15 mouse cellular contexts compared by ENCODE assay signal in genomic region chr4:133380532-133380931, GRCm38 (mm10). TPM values are rescaled to one million over a fixed set of nuclear protein-coding genes. Genes with fewer than 3 reads are reported as not detected.
DNase-seq lines count a peak whose midpoint lies in the region; ATAC-seq lines count a peak whose summit lies in the region.
"Had no signal": no experiment of that assay in that cellular context is flagged by ENCODE, and none has a peak within 500 bp of the region (broad histone marks: within the 10 kb centered on the region; RNA-seq: fewer than 3 reads in every experiment).

No protein-coding gene starts in this region.

- no peak overlapping the region for H3K4me3 ChIP-seq in embryonic facial prominence, embryonic 12.5 days
- H3K4me3 ChIP-seq in embryonic facial prominence, embryonic 10.5 days = no peak overlapping the region
- no peak overlapping the region for H3K4me3 ChIP-seq in liver, embryonic 12.5 days
- no peak overlapping the region for H3K4me3 ChIP-seq in stomach, embryonic 14.5 days (ENCODE audit: low read depth, low read length)
- H3K4me3 ChIP-seq: forebrain, embryonic 13.5 days; heart, adult 2 months had no signal

- no peaks in the 10 kb centered on the region for H3K27me3 ChIP-seq in embryonic facial prominence, embryonic 12.5 days
- no peaks in the 10 kb centered on the region for H3K27me3 ChIP-seq in embryonic facial prominence, embryonic 10.5 days (replicated peaks; ENCODE audit: low read depth, poor library complexity, severe bottlenecking)
- H3K27me3 ChIP-seq in liver, embryonic 12.5 days (replicated peaks) = no peaks in the 10 kb centered on the region
- H3K27me3 ChIP-seq in stomach, embryonic 14.5 days (ENCODE audit: control insufficient read depth, insufficient read depth, low read length) = no peaks in the 10 kb centered on the region
- H3K27me3 ChIP-seq: forebrain, embryonic 13.5 days had no signal

- intact Hi-C loops in left cerebral cortex, postnatal 36 days (cut with DNase I) = no loop called here

- DNase-seq in embryonic facial prominence, embryonic 10.5 days (ENCODE audit: low spot score) = no peak
- DNase-seq in liver (no peak), R1 (ENCODE audit: low read depth, low spot score) (peak; percentile 78)
- DNase-seq in left cerebral cortex, postnatal 36 days (ENCODE audit: low spot score in 2 of 2) = no peak
- no peak for DNase-seq in adrenal gland, postnatal 10 days
- DNase-seq: cerebellum, adult 18-20 months; heart, postnatal 4 days; lung, postnatal 36 days; midbrain, embryonic 14.5 days; spleen, adult 18-20 months had no signal

- H3K4me2 ChIP-seq in embryonic facial prominence, embryonic 12.5 days (replicated peaks) = no peak overlapping the region
- no peak overlapping the region for H3K4me2 ChIP-seq in liver, embryonic 12.5 days
- no peak overlapping the region for H3K4me2 ChIP-seq in stomach, embryonic 14.5 days (replicated peaks; ENCODE audit: low read depth, low read length)
- H3K4me2 ChIP-seq: forebrain, embryonic 13.5 days had no signal

- peak overlapping the region; percentile 59; the same call in 1 of the 2 replicates for H3K27ac ChIP-seq in embryonic facial prominence, embryonic 12.5 days
- no peak overlapping the region; the same call in 1 of the 2 replicates for H3K27ac ChIP-seq in embryonic facial prominence, embryonic 10.5 days (replicated peaks)
- peak overlapping the region; percentile 1 for H3K27ac ChIP-seq in liver, embryonic 12.5 days
- H3K27ac ChIP-seq in stomach, embryonic 14.5 days (ENCODE audit: low read length) = peak overlapping the region; percentile 64; the same call in 1 of the 2 replicates
- H3K27ac ChIP-seq: forebrain, embryonic 13.5 days; heart, adult 2 months had no signal

- no peak overlapping the region for H3K9ac ChIP-seq in embryonic facial prominence, embryonic 12.5 days
- H3K9ac ChIP-seq in liver, embryonic 12.5 days = 0 out of 2 replicates have a peak overlapping the region, but pooled peaks have one; percentile 23
- H3K9ac ChIP-seq in stomach, embryonic 14.5 days (replicated peaks; ENCODE audit: low read depth, low read length) = no peak overlapping the region
- H3K9ac ChIP-seq: forebrain, embryonic 13.5 days had no signal

- peaks cover 8% of the 10 kb centered on the region; the same call in 1 of the 2 replicates for H3K36me3 ChIP-seq in embryonic facial prominence, embryonic 12.5 days
- peaks cover 24% of the 10 kb centered on the region for H3K36me3 ChIP-seq in embryonic facial prominence, embryonic 10.5 days (replicated peaks)
- H3K36me3 ChIP-seq in liver, embryonic 12.5 days = peaks cover 26% of the 10 kb centered on the region
- H3K36me3 ChIP-seq in stomach, embryonic 14.5 days (ENCODE audit: control insufficient read depth, insufficient read depth, low read length) = no peaks in the 10 kb centered on the region; the same call in 1 of the 2 replicates

- no peak for ATAC-seq in embryonic facial prominence, embryonic 12.5 days (ENCODE audit: insufficient number of reproducible peaks, insufficient read depth, low FRiP score, low TSS enrichment)
- no peak for ATAC-seq in liver, embryonic 12.5 days
- ATAC-seq in stomach, embryonic 14.5 days (ENCODE audit: insufficient number of reproducible peaks, insufficient read depth, low FRiP score, low read depth) = no peak
- ATAC-seq: forebrain, embryonic 13.5 days had no signal

- 64% methylated on average over 6 of the region's 6 CpGs for WGBS in embryonic facial prominence, embryonic 12.5 days
- 66% methylated on average over 6 of the region's 6 CpGs for WGBS in embryonic facial prominence, embryonic 10.5 days
- 78% methylated on average over 6 of the region's 6 CpGs for WGBS in liver, embryonic 12.5 days (ENCODE audit: insufficient replicate concordance)
- whole genome bisulfite sequencing in stomach, embryonic 14.5 days = 65% methylated on average over 6 of the region's 6 CpGs

- no peaks in the 10 kb centered on the region for H3K9me3 ChIP-seq in embryonic facial prominence, embryonic 12.5 days
- no peaks in the 10 kb centered on the region for H3K9me3 ChIP-seq in embryonic facial prominence, embryonic 10.5 days
- H3K9me3 ChIP-seq in liver, embryonic 12.5 days (replicated peaks) = no peaks in the 10 kb centered on the region
- H3K9me3 ChIP-seq in stomach, embryonic 14.5 days (ENCODE audit: control insufficient read depth, low read depth, low read length) = no peaks in the 10 kb centered on the region
- H3K9me3 ChIP-seq: forebrain, embryonic 13.5 days had no signal

- H3K4me1 ChIP-seq in embryonic facial prominence, embryonic 12.5 days = peaks cover 48% of the 10 kb centered on the region
- H3K4me1 ChIP-seq in embryonic facial prominence, embryonic 10.5 days = peaks cover 56% of the 10 kb centered on the region
- peaks cover 63% of the 10 kb centered on the region for H3K4me1 ChIP-seq in liver, embryonic 12.5 days
- peaks cover 54% of the 10 kb centered on the region for H3K4me1 ChIP-seq in stomach, embryonic 14.5 days (ENCODE audit: control insufficient read depth, insufficient read depth, low read length)

RNA-seq across cellular contexts. Expression of gene Slc9a1, which starts 11.0 kb away (rescaled TPM):
- 7.6 and 7.9 TPM in 2 replicates for polyA plus RNA-seq in embryonic facial prominence, embryonic 12.5 days (2016; fragmentation: Nextera tagmentation; extraction: Ambion mirVana)
- polyA plus RNA-seq in embryonic facial prominence, embryonic 10.5 days (2016; fragmentation: Nextera tagmentation; extraction: Ambion mirVana) = 8.6 and 9.0 TPM in 2 replicates
- 4.2 and 4.9 TPM in 2 replicates for polyA plus RNA-seq in liver, embryonic 12.5 days (2016; fragmentation: Nextera tagmentation; extraction: Ambion mirVana)
- 9.8 and 10.6 TPM in 2 replicates for polyA plus RNA-seq in stomach, embryonic 14.5 days (2014; fragmentation: Nextera tagmentation; extraction: Ambion mirVana)
- 10 to 100 TPM; 48.8 to 56.9 TPM for total RNA-seq in left cerebral cortex, postnatal 36 days (2021)
- 10 to 100 TPM; 31.9 to 42.5 TPM for total RNA-seq in adrenal gland, postnatal 10 days (2021)

RNA-seq across cellular contexts. Expression of gene Wdtc1, which starts 27.3 kb away (rescaled TPM):
- 17.0 and 18.7 TPM in 2 replicates for polyA plus RNA-seq in embryonic facial prominence, embryonic 12.5 days (2016; fragmentation: Nextera tagmentation; extraction: Ambion mirVana)
- polyA plus RNA-seq in embryonic facial prominence, embryonic 10.5 days (2016; fragmentation: Nextera tagmentation; extraction: Ambion mirVana) = 17.2 and 17.7 TPM in 2 replicates
- polyA plus RNA-seq in liver, embryonic 12.5 days (2016; fragmentation: Nextera tagmentation; extraction: Ambion mirVana) = 10.0 and 11.2 TPM in 2 replicates
- polyA plus RNA-seq in stomach, embryonic 14.5 days (2014; fragmentation: Nextera tagmentation; extraction: Ambion mirVana) = 18.5 and 19.9 TPM in 2 replicates
- 10 to 100 TPM; 58.6 to 59.8 TPM for total RNA-seq in left cerebral cortex, postnatal 36 days (2021)
- 10 to 100 TPM; 46.3 to 50.1 TPM for total RNA-seq in adrenal gland, postnatal 10 days (2021)
